Mouse (Mus musculus) spleen, adult 2 months (tissue): ENCODE measurements around the gene Dupd1. TPM values are rescaled to one million over a fixed set of nuclear protein-coding genes. Genes with fewer than 3 reads are reported as not detected.

ENCODE experiments used
- DNase-seq, 2 experiments: peaks; one replicate each; pipeline versions ENCODE4 v3.0.0 to v3.0.0-alpha.2; 2012 to 2021; ENCODE audit warnings: low spot score in 2 of 2, low read depth in 1 of 2
- H3K27ac ChIP-seq: fragments of 200-500 bp; 2 replicates; pipeline ENCODE4 v1.5.1; 2012; ENCODE audit warnings: low read length, inconsistent platforms; ENCODE audit not compliant: insufficient read depth
- H3K27me3 ChIP-seq: fragments of 200-500 bp; 2 replicates; pipeline ENCODE4 v1.6.1; 2012; ENCODE audit warnings: mild to moderate bottlenecking, moderate library complexity, low read length, inconsistent platforms; ENCODE audit not compliant: control insufficient read depth, insufficient read depth
- H3K36me3 ChIP-seq: fragments of 200-500 bp; 2 replicates; pipeline ENCODE4 v1.6.1; 2012; ENCODE audit warnings: mild to moderate bottlenecking, low read length, inconsistent platforms; ENCODE audit not compliant: control insufficient read depth, insufficient read depth
- H3K4me1 ChIP-seq: fragments of 200-500 bp; 2 replicates; pipeline ENCODE4 v1.6.1; 2011; ENCODE audit warnings: inconsistent platforms; ENCODE audit not compliant: control insufficient read depth, insufficient read depth, insufficient read length
- H3K4me3 ChIP-seq: fragments of 200-500 bp; 2 replicates; pipeline ENCODE4 v1.5.1; 2011; ENCODE audit warnings: mild to moderate bottlenecking, inconsistent platforms; ENCODE audit not compliant: insufficient read depth, insufficient read length; ENCODE audit errors: extremely low read depth
- CTCF ChIP-seq: fragments of 200-500 bp; IDR thresholded peaks from 2 replicates; pipeline ENCODE4 v1.5.1; 2011; ENCODE audit warnings: mild to moderate bottlenecking, inconsistent platforms; ENCODE audit not compliant: insufficient read depth, insufficient read length, insufficient replicate concordance; ENCODE audit errors: extremely low read depth
- POLR2A ChIP-seq: fragments of 200-500 bp; IDR thresholded peaks from 2 replicates; pipeline ENCODE4 v1.6.1; 2011; ENCODE audit warnings: low read depth, low read length, inconsistent platforms
- WGBS: fragments of 180-500 bp; shearing (Covaris S2); methylation state at CpG from one replicate; pipeline ENCODE4 v1.1.7; 2018; 5-methylcytosine and 5-hydroxymethylcytosine counted together
- polyA plus RNA-seq: library from polyadenylated mRNA; depleted of rRNA; stranded (reverse); fragments of >200 nt; gene quantifications from 2 replicates; pipeline ENCODE4 v1.2.3, GENCODE M21; 2012

The Dupd1 gene
- polyA plus RNA-seq, 1 experiment: not detected

DNA sequence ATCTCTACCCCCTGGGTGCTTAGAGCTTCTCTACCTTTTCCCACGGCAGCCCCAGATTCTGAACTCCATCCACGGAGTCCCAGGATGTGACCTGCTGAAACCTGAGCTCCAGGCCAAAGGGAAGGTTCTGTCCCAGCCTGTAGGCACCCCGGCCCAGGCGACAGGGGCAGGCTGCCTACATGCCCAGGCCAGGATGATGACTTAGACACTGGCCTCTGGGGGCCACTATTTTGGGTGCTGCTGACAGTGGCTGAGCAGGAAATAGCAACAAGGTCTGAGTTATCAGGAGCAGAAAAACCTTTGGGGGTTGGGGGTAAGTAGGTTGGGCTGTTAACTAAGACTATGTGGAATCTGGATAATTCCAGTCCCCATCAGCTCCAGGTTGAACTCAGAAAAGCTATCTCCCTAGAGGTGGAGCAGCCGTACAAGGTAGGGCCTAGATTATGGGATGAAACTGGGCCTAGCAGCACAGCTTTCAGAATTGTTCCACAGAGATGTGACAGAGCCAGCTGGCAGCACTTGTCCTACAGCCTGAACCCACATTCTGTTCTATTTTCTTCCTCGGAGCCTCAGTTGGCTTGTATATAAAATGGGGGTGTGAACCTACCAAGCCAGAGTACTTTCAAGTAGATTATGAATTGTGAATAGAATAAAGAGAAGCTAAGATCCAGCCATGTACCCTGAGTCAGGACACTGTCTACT lies 14.8 kb upstream of the Dupd1 start:
- WGBS: 67% methylated on average over 6 of the region's 6 CpGs
- Histone ChIP-seq H3K27ac (no peak overlapping the region), H3K36me3 (no peaks in the 10 kb centered on the region), H3K27me3 (no peaks in the 10 kb centered on the region), H3K4me1 (no peaks in the 10 kb centered on the region), H3K4me3 (no peak overlapping the region)
- TF ChIP-seq POLR2A: no peak
- TF ChIP-seq CTCF: no peak
- no peak for DNase-seq

DNA sequence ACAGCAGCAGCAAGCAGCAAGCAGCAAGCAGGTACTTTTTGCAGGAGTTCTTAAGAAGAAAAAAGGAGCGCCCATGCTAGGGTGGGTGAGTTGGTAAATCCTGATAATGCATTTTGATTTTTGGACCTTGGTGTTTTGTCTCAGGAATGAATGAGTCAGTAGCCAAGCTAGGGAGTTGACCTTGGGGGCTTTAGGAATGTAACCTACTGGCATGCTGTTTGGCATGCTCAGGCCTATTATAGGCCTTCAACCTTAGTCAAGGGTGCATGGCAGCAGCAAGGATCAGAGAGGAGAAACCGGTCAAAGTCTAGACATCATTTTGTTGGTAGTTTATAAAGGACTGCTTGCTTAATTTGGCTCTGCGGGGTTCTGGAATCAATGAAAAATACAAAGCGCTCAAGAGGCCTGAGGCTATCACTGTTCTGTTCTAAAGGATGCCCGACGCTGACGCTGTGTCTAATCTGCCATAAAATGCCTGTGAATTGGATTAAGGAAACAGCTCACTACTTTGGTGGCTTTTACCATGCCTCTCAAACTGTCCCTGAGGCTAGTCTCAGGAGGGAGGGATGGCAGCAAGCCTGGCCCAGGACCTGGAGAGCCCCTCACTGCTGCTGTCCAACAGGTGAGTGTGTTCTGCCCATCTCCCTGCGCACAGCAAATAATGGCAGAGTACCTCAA lies 7.8 kb upstream of the Dupd1 start:
- H3K27me3 ChIP-seq: no peaks in the 10 kb centered on the region
- no peak for TF ChIP-seq CTCF
- no peak for TF ChIP-seq POLR2A
- H3K27ac ChIP-seq: no peak overlapping the region
- WGBS: 91% methylated on average over 8 of the region's 8 CpGs
- H3K4me1 ChIP-seq: no peaks in the 10 kb centered on the region
- no peaks in the 10 kb centered on the region for H3K36me3 ChIP-seq
- DNase-seq: no peak
- no peak overlapping the region for H3K4me3 ChIP-seq

DNA sequence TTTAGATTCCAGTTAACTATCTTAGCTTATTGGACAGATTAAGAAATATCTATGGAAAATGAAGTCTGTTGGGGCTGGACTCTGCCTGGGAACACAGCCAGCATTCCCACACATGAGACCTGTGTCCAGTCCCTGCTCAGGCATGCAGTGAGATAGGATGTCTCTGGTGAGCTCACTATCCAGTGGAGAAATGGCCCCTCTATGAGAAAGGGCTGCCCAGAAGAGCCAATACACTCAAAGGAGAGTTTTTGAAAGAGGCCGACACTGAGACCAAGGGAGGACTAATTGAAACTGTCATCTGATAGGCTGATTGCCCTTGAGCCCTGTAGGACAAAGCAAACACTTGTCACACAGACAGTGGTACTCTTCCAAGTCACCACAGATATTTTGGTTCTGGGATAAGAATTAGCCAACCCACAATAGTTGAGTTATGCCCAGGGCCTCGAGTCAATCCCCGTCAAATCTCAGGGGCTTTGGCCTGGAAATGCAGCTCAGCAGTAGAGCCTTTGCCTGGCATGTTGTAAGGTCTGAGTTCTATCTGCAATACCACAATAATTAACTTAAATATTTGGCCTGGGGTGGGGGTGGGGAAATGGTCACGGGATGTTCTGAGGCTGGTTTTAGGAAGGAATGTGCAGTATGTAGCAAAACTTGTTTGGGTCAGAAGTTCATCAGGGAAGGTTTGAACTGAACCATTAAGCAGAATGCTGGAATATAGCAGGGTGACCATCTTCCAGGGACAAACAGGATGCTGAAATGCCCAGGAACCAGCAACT lies 6.2 kb upstream of the Dupd1 start:
- DNase-seq: no peak
- no peak overlapping the region for H3K27ac ChIP-seq
- H3K4me1 ChIP-seq: no peaks in the 10 kb centered on the region
- no peaks in the 10 kb centered on the region for H3K27me3 ChIP-seq
- TF ChIP-seq POLR2A (no peak), CTCF (no peak)
- H3K36me3 ChIP-seq: no peaks in the 10 kb centered on the region
- 85% methylated on average over 4 of the region's 4 CpGs for WGBS
- no peak overlapping the region for H3K4me3 ChIP-seq

DNA sequence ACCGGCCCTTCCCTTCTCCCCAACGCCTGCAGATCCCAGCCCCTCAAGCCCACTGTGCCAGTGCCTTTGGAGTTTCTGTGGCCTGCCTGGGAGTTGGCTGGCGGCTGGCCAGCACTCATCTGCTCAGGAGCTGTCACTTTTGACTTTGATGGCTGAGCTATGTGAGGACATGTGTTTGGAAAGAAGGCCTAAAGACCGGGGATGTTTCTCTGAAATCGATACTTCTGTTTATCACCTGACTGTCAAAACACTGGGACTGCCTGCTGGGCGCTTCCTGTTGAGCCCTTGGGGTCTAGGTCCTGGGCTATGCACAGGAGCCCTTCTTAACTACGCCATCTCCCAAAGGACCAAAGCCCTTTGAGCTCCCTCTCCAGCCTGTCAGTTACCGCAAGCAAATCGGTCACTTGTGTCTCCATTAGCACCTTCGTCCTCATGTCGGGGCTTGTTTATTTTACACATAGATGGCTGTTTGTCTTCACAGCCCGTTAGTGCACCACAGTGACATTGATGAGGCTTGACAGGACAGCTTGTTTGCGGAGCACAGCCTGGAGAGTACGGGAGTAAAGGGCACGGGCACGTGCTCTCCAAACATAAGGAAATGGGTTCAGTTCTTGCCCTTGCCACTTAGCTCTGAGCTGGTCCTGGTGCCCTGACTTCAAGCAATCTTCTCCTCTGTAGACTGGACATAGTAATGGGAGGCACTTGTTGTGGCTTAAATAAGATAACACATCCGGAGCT lies 5.4 kb upstream of the Dupd1 start:
- Histone ChIP-seq H3K27ac (no peak overlapping the region), H3K27me3 (no peaks in the 10 kb centered on the region), H3K4me3 (no peak overlapping the region), H3K4me1 (no peaks in the 10 kb centered on the region), H3K36me3 (no peaks in the 10 kb centered on the region)
- no peak for DNase-seq
- TF ChIP-seq CTCF (no peak), POLR2A (no peak)
- WGBS: 90% methylated on average over 17 of the region's 17 CpGs

DNA sequence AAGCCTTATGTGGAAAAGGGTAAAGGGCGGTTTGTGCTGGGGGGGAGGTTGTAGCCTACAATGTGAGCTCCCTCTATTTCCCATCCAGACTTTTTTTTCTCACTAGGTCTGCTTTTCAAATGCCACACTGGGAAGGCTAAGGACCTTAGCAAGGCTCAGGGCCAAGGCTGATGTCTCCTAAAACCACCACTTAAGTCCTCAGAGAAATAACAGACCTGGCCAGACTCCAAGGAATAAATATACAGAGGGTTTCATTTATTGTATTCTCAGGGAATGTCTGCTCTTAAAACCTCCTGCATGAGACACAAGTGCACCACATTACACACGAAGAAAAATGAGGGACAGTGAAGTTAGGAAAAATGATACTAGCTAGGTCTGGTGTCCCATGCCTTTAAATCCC lies 3.1 kb downstream of the Dupd1 start:
- Histone ChIP-seq H3K36me3 (no peaks in the 10 kb centered on the region), H3K4me1 (no peaks in the 10 kb centered on the region), H3K4me3 (no peak overlapping the region), H3K27me3 (no peaks in the 10 kb centered on the region), H3K27ac (no peak overlapping the region)
- DNase-seq: no peak
- WGBS: 84% methylated on average over 2 of the region's 2 CpGs
- TF ChIP-seq POLR2A: no peak
- no peak for TF ChIP-seq CTCF

DNA sequence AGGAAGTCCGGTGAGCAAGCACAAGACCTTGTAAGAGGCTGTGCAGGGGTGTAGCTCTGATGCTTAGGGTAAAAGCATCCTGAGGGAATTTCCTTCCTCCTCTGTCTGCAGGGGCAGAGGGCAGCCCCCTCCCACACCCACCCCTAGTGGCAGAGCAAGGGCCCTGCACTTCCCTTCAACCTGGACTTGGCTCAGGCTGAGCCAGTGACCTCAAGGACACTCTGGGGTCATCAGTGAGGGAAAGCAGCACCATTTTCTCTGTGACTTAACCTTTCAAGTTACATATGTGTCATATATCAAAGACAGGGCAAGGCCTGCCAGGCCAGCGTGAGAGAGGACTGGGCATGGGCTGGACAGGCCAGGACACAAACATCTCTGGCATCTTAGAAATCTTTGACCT lies 4.8 kb downstream of the Dupd1 start:
- DNase-seq: no peak
- H3K36me3 ChIP-seq: no peaks in the 10 kb centered on the region
- H3K27ac ChIP-seq: no peak overlapping the region
- no peaks in the 10 kb centered on the region for H3K27me3 ChIP-seq
- H3K4me3 ChIP-seq: no peak overlapping the region
- 91% methylated on average over 2 of the region's 2 CpGs for WGBS
- H3K4me1 ChIP-seq: no peaks in the 10 kb centered on the region
- no peak for TF ChIP-seq CTCF
- no peak for TF ChIP-seq POLR2A
